Mouse (Mus musculus) duodenum, adult 2 months (tissue): ENCODE results near the gene Il17rc. TPM values are rescaled to one million over a fixed set of nuclear protein-coding genes. Genes with fewer than 3 reads are reported as not detected.

Experiments
- polyA plus RNA-seq: library from polyadenylated mRNA; depleted of rRNA; stranded (reverse); fragments of >200 nt; gene quantifications from 2 replicates; pipeline ENCODE4 v1.2.3, GENCODE M21; 2012; ENCODE audit warnings: low replicate concordance; rRNA removed

The Il17rc gene
- 244 and 628 TPM in 2 replicates for polyA plus RNA-seq

DNA sequence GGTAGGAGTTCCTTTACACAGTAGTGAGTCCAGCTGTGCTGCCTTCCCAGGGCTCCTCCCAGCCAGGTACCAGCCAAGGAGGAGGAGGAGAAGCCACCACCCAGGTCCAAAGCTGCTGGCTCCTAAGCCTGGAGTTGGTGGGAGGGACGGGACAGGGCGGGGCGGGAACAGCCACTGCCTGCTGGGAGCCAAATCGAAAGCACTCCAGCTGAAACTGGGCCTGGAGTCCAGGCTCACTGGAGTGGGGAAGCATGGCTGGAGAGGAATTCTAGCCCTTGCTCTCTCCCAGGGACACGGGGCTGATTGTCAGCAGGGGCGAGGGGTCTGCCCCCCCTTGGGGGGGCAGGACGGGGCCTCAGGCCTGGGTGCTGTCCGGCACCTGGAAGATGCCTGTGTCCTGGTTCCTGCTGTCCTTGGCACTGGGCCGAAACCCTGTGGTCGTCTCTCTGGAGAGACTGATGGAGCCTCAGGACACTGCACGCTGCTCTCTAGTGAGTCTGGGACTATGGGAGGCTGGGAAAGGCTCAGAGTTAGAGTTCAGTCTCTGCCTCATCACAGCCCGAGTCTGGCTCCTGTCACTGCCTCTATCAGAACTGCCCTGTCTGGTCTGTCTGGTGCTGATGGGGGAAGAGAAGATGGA is at the start of gene Il17rc:
Gene Il17rc (plus strand): TSS at position 131 of the 640 bp plus-strand sequence.

DNA sequence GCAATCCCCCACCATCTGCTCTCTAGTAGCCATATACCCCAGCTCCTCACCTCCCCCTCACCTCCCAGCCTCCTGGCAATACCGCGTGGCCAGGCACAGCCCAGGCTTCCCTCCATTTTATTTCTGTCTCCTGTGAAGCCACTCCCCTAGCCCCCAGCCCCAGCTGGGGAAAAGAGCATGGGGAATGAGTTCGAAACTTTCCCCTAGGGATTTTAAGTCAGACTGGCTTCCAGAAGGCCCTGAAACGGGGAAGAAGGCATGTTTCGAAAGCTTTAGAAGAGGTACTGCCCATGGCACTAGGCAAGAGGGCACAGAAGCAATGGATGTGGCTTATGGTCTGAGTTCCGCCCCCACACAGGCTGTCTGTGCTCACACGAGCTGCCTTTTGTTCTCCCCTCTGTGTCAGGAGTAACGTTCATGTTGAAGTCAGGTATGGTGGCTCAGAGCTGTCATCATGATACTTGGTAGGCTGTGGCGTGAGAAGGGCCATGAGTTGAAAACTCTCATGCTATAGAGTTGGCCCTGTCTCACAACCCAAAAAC is 35.5 kb upstream of the Il17rc start, which contains the start of gene Cidec:
Gene Cidec (minus strand): TSS at position 97 of the 542 bp plus-strand sequence.

GRCm38 (mm10) chr6:113442442-113443090 is 28.7 kb upstream of the Il17rc start, which contains the start of gene Jagn1:
TSS of gene Jagn1 (plus strand) at chr6:113442569.

GRCm38 (mm10) chr6:113457952-113458534 is 13.2 kb upstream of the Il17rc start, which contains the start of gene Il17re:
TSS of gene Il17re (plus strand) at chr6:113458484.

GRCm38 (mm10) chr6:113483100-113483615 is 11.9 kb downstream of the Il17rc start, which contains the start of gene Creld1:
TSS of gene Creld1 (plus strand) at chr6:113483297.

DNA sequence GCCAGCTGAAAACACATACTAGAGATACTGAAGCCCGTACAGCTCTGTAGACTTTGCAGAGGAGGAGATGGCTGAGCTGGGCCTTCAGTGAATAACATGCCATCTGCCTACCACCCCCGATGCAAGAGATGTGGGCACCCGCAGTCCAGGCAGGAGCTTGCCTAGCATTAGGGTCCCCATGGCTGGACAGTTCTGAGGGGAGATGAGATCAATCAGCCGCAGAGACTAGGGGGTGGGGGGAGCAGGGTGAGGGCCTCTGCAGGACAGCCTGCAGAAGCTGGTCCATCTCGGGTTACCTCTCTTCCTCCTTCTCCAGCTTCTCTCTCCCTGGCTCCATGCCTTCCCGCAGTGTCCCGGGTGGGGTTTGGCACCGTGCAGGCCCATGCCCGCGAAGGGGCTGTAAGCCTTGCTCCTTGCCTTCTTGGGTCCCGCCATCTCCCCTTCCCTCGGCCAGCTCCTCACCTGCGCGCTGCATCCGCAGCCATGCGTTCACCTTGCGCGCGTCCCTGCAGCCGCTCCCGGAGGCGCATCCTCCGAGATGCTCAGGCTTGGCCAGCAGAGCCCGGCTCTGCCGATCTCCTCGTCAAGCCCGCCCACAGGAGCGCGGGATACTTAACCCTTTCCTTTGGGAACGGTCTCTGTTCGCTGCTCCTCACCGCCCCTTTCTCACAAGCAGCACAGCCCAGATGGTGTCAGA is 30.3 kb downstream of the Il17rc start, which contains the start of gene Prrt3:
Gene Prrt3 (minus strand): TSS at position 544 of the 697 bp plus-strand sequence.

DNA sequence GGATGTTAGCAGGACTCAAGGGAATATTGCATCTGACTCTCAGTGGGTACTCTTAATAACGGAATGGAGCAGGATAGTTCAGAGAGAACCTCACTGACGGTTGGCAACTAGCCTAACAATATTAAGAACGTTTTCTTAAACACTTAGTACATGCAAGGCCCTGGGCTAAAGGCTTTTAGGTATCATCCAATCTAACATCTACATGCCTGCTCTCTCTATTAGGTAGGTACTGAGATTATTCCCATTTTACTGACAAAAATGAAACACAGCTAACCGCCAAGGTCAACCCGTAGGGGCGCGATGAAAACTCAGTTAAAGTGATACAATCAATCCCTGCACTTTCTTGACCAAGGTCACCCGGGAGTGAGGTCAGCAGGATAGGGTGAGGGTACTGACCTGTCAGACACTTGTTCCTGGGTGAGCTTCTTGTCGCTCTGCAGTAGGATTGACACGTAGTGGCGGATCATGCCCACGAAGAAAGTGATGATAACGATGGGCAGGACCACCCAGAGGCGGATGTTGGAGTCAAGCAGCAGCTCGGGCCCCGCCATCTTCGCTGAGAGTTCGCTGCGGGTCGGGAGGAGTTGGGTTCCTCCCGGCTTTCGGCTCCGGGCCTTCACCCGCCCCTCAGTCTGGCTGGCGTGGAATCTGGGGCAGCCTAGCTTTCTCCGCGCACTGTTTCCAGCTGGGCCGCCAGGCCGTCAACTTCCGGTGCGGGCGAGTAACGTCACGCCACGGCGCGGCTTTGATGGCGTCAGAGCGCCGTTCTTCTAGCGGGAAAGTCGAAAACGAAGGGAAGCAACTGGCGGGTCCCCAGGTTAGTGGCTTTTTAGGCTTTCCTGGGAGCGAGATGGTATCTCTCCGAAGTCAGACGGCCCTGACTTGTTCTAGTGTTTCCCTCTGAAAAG is 60.0 kb downstream of the Il17rc start, which contains the start of the genes Emc3 and Fancd2:
Gene Emc3 (minus strand): TSS at position 721 of the 908 bp plus-strand sequence.
Gene Fancd2 (plus strand): TSS at position 751 of the 908 bp plus-strand sequence.

Other genes with a start within 250 kb of the Il17rc start
- gene Mtmr14, start 233.6 kb upstream of the Il17rc start, polyA plus RNA-seq = 47.0 and 65.2 TPM in 2 replicates
- gene Cpne9, start 189.1 kb upstream of the Il17rc start, polyA plus RNA-seq = not detected in 2 replicates
- 6.7 and 11.1 TPM in 2 replicates for gene Brpf1, start 164.3 kb upstream of the Il17rc start, polyA plus RNA-seq
- gene Ogg1, start 144.5 kb upstream of the Il17rc start, polyA plus RNA-seq = 8.0 and 11.7 TPM in 2 replicates
- 18.2 and 19.5 TPM in 2 replicates for gene Camk1, start 127.4 kb upstream of the Il17rc start, polyA plus RNA-seq
- gene Tada3, start 93.5 kb upstream of the Il17rc start, polyA plus RNA-seq = 15.6 and 22.6 TPM in 2 replicates
- 67.3 and 119 TPM in 2 replicates for gene Arpc4, start 93.3 kb upstream of the Il17rc start, polyA plus RNA-seq
- gene Ttll3, start 82.2 kb upstream of the Il17rc start, polyA plus RNA-seq = 8.6 and 11.1 TPM in 2 replicates
- 84.5 and 129 TPM in 2 replicates for gene Rpusd3, start 52.1 kb upstream of the Il17rc start, polyA plus RNA-seq
- gene Cidec, start 35.7 kb upstream of the Il17rc start, polyA plus RNA-seq = 128 and 320 TPM in 2 replicates
- gene Jagn1, start 28.9 kb upstream of the Il17rc start, polyA plus RNA-seq = 30.9 and 44.6 TPM in 2 replicates
- 4.0 and 14.6 TPM in 2 replicates for gene Il17re, start 12.9 kb upstream of the Il17rc start, polyA plus RNA-seq
- 7.6 and 8.4 TPM in 2 replicates for gene Creld1, start 11.9 kb downstream of the Il17rc start, polyA plus RNA-seq
- gene Prrt3, start 30.5 kb downstream of the Il17rc start, polyA plus RNA-seq = 0.04 and 0.15 TPM in 2 replicates
- gene Emc3, start 60.2 kb downstream of the Il17rc start, polyA plus RNA-seq = 18.4 and 21.6 TPM in 2 replicates
- gene Fancd2, start 60.3 kb downstream of the Il17rc start, polyA plus RNA-seq = 0.89 and 1.6 TPM in 2 replicates
- not detected in 2 replicates for gene Fancd2os, start 129.3 kb downstream of the Il17rc start, polyA plus RNA-seq
- gene Brk1, start 133.3 kb downstream of the Il17rc start, polyA plus RNA-seq = 67.1 and 90.7 TPM in 2 replicates
- gene Vhl, start 152.5 kb downstream of the Il17rc start, polyA plus RNA-seq = 5.1 and 7.9 TPM in 2 replicates
- 40.6 and 58.1 TPM in 2 replicates for gene Irak2, start 167.0 kb downstream of the Il17rc start, polyA plus RNA-seq
- gene Tatdn2, start 225.6 kb downstream of the Il17rc start, polyA plus RNA-seq = 13.8 and 16.6 TPM in 2 replicates
- gene Ghrl, start 248.5 kb downstream of the Il17rc start, polyA plus RNA-seq = 31.2 and 52.7 TPM in 2 replicates